Mouse (Mus musculus) embryo, embryonic 11.5 days (tissue): ENCODE measurements around the gene B230118H07Rik.

Experiments used
- DNase-seq: peaks from one replicate; pipeline ENCODE4 v3.0.0-alpha.2; 2012; ENCODE audit warnings: low read depth, low spot score

The B230118H07Rik gene

GRCm38 (mm10) chr2:101638979-101639839 is 10.1 kb downstream of the B230118H07Rik start:
- DNase-seq: peak; percentile 41

GRCm38 (mm10) chr2:101628297-101629236 is 20.8 kb downstream of the B230118H07Rik start:
- DNase-seq: peak; percentile 91

GRCm38 (mm10) chr2:101627227-101627626 is 22.1 kb downstream of the B230118H07Rik start:
- DNase-seq: no peak

- DNase-seq: no peak
Measured at GRCm38 (mm10) chr2:101624526-101624925, 24.8 kb downstream of the B230118H07Rik start, which contains the start of gene Rag2. Gene Rag2, plus strand, starts transcription at chr2:101624718.

- no peak for DNase-seq
Measured at GRCm38 (mm10) chr2:101624011-101624410, 25.3 kb downstream of the B230118H07Rik start.

- no peak for DNase-seq
Measured at GRCm38 (mm10) chr2:101623042-101623441, 26.3 kb downstream of the B230118H07Rik start.

DNA sequence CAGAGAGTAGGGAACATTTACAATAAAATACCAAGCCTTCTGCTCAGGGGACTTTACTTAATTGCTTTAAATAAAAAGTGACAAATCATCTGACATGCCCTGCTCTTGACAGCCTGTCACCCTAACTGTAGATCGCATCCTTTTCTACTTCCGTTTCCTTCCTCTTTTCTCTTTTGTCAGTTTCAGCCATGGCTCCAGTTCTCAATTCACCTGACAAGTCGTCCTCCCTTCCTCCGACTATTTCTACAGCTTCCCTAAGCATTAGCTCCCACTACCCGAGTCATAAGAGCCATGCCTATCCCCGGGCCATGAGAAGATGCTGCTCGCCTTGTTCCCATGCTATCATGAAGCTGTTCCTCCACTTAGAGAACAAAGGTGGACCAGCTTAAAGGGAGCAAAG is 27.7 kb downstream of the B230118H07Rik start:
- no peak for DNase-seq

GRCm38 (mm10) chr2:101620899-101621298 is 28.4 kb downstream of the B230118H07Rik start:
- DNase-seq: no peak

DNA sequence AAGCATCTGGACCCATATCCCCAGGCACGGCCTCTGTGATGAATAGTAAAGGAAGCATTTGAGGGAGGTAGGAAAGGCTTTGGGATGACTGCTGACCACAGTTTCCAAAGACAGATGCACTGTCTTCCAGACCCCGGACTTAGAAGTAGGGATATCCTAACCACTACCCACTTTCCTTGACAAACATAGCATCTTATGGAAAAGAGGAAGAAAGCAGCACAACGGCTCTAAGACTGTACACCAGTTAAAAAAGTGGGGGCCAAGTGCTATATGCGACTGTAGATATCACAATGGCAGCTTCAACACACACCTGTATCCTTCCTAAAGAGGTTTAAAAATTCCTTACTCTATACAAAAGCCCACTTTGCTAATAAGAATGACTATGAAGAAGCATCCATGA is 31.0 kb downstream of the B230118H07Rik start:
- DNase-seq: no peak

GRCm38 (mm10) chr2:101615464-101616305 is 33.6 kb downstream of the B230118H07Rik start:
- no peak for DNase-seq

GRCm38 (mm10) chr2:101610861-101611260 is 38.5 kb downstream of the B230118H07Rik start:
- DNase-seq: no peak

DNA sequence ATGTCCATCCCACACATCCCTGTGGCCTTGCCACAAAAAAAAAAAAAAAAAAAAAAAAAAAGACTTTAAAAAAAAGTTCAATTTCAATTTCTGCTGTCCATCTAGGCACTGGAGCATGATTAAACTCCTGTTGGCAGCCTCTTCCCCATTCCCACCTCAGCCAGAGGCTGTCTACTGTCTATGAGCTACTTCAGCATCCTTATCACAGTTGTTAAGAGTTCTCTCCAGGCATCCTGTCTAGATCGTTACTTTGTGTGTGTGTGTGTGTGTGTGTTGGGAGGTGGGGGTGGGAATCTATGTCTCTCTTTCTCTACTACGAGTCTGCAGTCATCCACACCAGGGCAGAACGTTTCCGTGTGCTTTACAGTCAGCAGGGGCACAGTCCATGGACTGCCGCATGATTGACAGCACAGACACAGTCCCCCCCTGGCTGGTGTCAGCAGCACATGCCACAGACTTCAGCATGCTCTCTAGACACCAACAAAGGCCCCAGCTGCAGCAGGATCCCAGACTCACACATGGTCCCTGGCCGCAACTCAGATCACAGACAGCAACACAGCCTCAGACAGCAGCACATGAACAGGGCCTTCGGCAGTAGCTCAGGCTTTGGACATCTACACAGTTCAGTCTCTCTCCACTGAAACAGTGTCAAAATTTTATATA is 41.0 kb downstream of the B230118H07Rik start:
- DNase-seq: no peak

- DNase-seq: no peak
Measured at GRCm38 (mm10) chr2:101603099-101603498, 46.2 kb downstream of the B230118H07Rik start.

DNA sequence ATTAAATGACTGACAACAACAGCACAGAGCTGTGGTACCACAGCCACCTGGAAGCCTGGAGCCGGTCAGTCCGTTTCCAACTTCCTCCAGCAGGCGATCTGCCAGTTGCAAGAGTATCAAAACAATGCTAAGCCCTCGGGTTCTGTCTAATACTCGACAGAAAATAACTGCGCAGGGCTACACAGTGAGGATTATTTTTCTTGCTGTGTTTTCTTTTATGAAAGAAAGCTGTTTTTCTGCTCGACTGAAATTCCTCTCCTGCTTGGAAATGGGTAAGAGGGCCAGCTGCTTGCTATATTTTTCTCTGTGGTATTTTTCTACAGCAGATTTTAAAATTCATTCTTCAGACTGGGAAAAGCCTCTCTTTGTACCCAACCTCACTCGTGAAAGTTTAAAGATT is 48.6 kb downstream of the B230118H07Rik start:
- no peak for DNase-seq

- no peak for DNase-seq
Measured at GRCm38 (mm10) chr2:101598190-101599181, 50.8 kb downstream of the B230118H07Rik start.

DNA sequence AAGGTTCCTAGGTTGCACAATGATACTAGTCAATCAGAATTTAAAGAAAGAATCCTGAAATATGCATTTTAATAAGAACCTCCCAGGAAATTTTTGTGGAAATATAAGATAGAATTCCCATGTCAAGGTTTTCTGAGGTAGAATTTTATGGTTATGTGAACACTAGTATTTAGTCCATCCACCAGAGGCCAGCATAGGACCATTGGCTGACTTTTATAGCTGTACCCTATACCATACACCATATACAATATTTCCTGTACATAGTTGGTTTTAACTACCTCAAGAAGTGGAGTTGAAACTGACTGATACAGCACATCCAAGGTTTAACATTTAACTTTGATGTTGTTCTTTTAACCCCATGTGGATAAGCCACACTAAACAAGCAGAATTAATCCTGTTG is 52.1 kb downstream of the B230118H07Rik start:
- DNase-seq: no peak

DNA sequence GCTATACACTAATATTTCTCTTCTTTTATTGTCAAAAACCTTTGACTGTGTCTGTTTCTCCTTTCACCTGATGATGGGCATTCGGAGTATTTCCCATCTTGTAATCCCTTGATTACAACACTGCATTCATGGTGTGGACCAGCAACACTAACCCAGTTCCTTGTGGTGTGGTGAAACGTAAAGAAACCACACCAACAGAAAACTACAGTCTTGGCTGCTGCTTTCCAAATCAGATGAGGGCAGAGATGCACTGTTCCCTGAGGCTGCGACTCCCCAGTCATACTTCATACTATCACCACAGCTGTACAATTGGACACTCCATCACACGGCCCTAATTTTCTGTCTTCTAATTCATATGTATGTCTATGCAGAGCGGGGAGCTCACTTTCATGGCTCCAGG is 54.7 kb downstream of the B230118H07Rik start:
- no peak for DNase-seq

DNA sequence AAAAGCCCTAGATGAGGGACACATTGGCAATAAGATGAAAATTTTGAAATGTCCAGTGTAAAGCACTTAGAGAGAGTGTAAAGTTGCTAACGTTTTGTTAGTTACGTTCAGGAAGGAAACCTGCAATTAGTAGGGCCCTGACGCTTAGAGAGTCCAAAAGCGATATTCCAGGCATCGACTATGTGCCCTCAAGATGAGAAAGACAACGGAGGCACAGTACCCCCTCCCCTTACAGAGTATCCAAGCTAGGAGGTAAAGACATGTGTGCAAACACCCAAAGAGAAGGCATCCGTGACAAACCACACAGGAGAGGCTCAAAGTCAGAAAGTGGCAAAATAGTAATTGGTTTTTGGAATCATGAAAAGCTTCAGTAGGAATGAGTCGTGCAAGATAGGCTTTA is 56.4 kb downstream of the B230118H07Rik start:
- no peak for DNase-seq

GRCm38 (mm10) chr2:101592023-101592841 is 57.1 kb downstream of the B230118H07Rik start:
- peak; percentile 39 for DNase-seq
